Mouse (Mus musculus): Measurements from ENCODE around the gene Socs1. TPM values are rescaled to one million over a fixed set of nuclear protein-coding genes. Genes with fewer than 3 reads are reported as not detected.

Socs1 gene
- polyA plus RNA-seq, 1 experiment from 2014 or later: 4.2 TPM

- Histone ChIP-seq H3K4me3 (peak overlapping the region; percentile 78), H3K36me3 (replicated peaks) (no peaks in the 10 kb centered on the region), H3K27me3 (replicated peaks; ENCODE audit: low read depth, poor library complexity, severe bottlenecking) (peaks cover 27% of the 10 kb centered on the region), H3K4me1 (peaks cover 75% of the 10 kb centered on the region), H3K27ac (replicated peaks) (peak overlapping the region; percentile 93), H3K9me3 (no peaks in the 10 kb centered on the region)
- WGBS: 3% methylated on average over 81 of the region's 81 CpGs
- peak; percentile 71 for DNase-seq (ENCODE audit: low spot score)
These were observed 1.2 kb downstream of the Socs1 start for GRCm38 (mm10) chr16:10783883-10784792.

- no peak overlapping the region for H3K27ac ChIP-seq (replicated peaks)
- no peaks in the 10 kb centered on the region for H3K9me3 ChIP-seq
- peaks cover 27% of the 10 kb centered on the region for H3K27me3 ChIP-seq (replicated peaks; ENCODE audit: low read depth, poor library complexity, severe bottlenecking)
- peaks cover 69% of the 10 kb centered on the region for H3K4me1 ChIP-seq
- no peak for DNase-seq (ENCODE audit: low spot score)
- H3K4me3 ChIP-seq: peak overlapping the region; percentile 78; the same call in 1 of the 2 replicates
- WGBS: 68% methylated on average over 8 of the region's 8 CpGs
- no peaks in the 10 kb centered on the region for H3K36me3 ChIP-seq (replicated peaks)
These were observed 1.9 kb downstream of the Socs1 start for GRCm38 (mm10) chr16:10783451-10783850.

- WGBS: 48% methylated on average over 1 of the region's 1 CpGs
- no peak overlapping the region for H3K4me3 ChIP-seq
- H3K4me1 ChIP-seq: peaks cover 65% of the 10 kb centered on the region
These were observed 2.2 kb downstream of the Socs1 start for GRCm38 (mm10) chr16:10783152-10783434.

GRCm38 (mm10) chr16:10782377-10783151 is 2.8 kb downstream of the Socs1 start:
- Histone ChIP-seq H3K4me3 (no peak overlapping the region), H3K36me3 (replicated peaks) (no peaks in the 10 kb centered on the region), H3K27me3 (replicated peaks; ENCODE audit: low read depth, poor library complexity, severe bottlenecking) (peaks cover 27% of the 10 kb centered on the region), H3K27ac (replicated peaks) (peak overlapping the region; percentile 62), H3K9me3 (no peaks in the 10 kb centered on the region), H3K4me1 (peaks cover 64% of the 10 kb centered on the region)
- 44% methylated on average over 6 of the region's 6 CpGs for WGBS
- DNase-seq (ENCODE audit: low spot score): no peak

More at GRCm38 (mm10) chr16:10783152-10783434, 2.2 kb downstream of the Socs1 start:
- no peak overlapping the region for H3K27ac ChIP-seq (replicated peaks)
- no peaks in the 10 kb centered on the region for H3K9me3 ChIP-seq
- H3K27me3 ChIP-seq (replicated peaks; ENCODE audit: low read depth, poor library complexity, severe bottlenecking): peaks cover 27% of the 10 kb centered on the region
- no peaks in the 10 kb centered on the region for H3K36me3 ChIP-seq (replicated peaks)
- no peak for DNase-seq (ENCODE audit: low spot score)

GRCm38 (mm10) chr16:10781862-10782371 is 3.4 kb downstream of the Socs1 start:
- H3K9me3 ChIP-seq: no peaks in the 10 kb centered on the region
- 37% methylated on average over 9 of the region's 9 CpGs for WGBS
- H3K27me3 ChIP-seq (replicated peaks; ENCODE audit: low read depth, poor library complexity, severe bottlenecking): peaks cover 27% of the 10 kb centered on the region
- DNase-seq (ENCODE audit: low spot score): peak; percentile 55
- no peaks in the 10 kb centered on the region for H3K36me3 ChIP-seq (replicated peaks)
- H3K4me3 ChIP-seq: no peak overlapping the region
- peaks cover 62% of the 10 kb centered on the region for H3K4me1 ChIP-seq
- 0 out of 2 replicates have a peak overlapping the region, but pooled peaks have one; percentile 62 for H3K27ac ChIP-seq (replicated peaks)

- Histone ChIP-seq H3K4me1 (peaks cover 55% of the 10 kb centered on the region), H3K4me3 (no peak overlapping the region), H3K36me3 (replicated peaks) (no peaks in the 10 kb centered on the region), H3K9me3 (no peaks in the 10 kb centered on the region), H3K27ac (replicated peaks) (peak overlapping the region; percentile 19), H3K27me3 (replicated peaks; ENCODE audit: low read depth, poor library complexity, severe bottlenecking) (peaks cover 27% of the 10 kb centered on the region)
- WGBS: 81% methylated on average over 5 of the region's 5 CpGs
- no peak for DNase-seq (ENCODE audit: low spot score)
These were observed 4.7 kb downstream of the Socs1 start for GRCm38 (mm10) chr16:10780631-10781120.

GRCm38 (mm10) chr16:10777579-10778160 is 7.7 kb downstream of the Socs1 start:
- Histone ChIP-seq H3K27ac (replicated peaks) (no peak overlapping the region), H3K4me3 (no peak overlapping the region), H3K9me3 (no peaks in the 10 kb centered on the region), H3K36me3 (replicated peaks) (no peaks in the 10 kb centered on the region), H3K27me3 (replicated peaks; ENCODE audit: low read depth, poor library complexity, severe bottlenecking) (peaks cover 5% of the 10 kb centered on the region), H3K4me1 (peaks cover 29% of the 10 kb centered on the region)
- DNase-seq (ENCODE audit: low spot score): no peak
- 69% methylated on average over 5 of the region's 5 CpGs for WGBS

- Histone ChIP-seq H3K4me1 (peaks cover 15% of the 10 kb centered on the region), H3K9me3 (no peaks in the 10 kb centered on the region), H3K4me3 (no peak overlapping the region), H3K36me3 (replicated peaks) (no peaks in the 10 kb centered on the region), H3K27ac (replicated peaks) (no peak overlapping the region), H3K27me3 (replicated peaks; ENCODE audit: low read depth, poor library complexity, severe bottlenecking) (no peaks in the 10 kb centered on the region)
- WGBS: 61% methylated on average over 7 of the region's 7 CpGs
- DNase-seq (ENCODE audit: low spot score): no peak
These were observed 9.0 kb downstream of the Socs1 start for GRCm38 (mm10) chr16:10776322-10776721.

GRCm38 (mm10) chr16:10774726-10775125 is 10.6 kb downstream of the Socs1 start:
- Histone ChIP-seq H3K36me3 (replicated peaks) (no peaks in the 10 kb centered on the region), H3K27me3 (replicated peaks; ENCODE audit: low read depth, poor library complexity, severe bottlenecking) (0 out of 2 replicates have a peak, but pooled peaks cover under 1% of the 10 kb centered on the region), H3K9me3 (no peaks in the 10 kb centered on the region), H3K27ac (replicated peaks) (no peak overlapping the region), H3K4me3 (no peak overlapping the region), H3K4me1 (peaks cover 24% of the 10 kb centered on the region)
- no peak for DNase-seq (ENCODE audit: low spot score)
- 79% methylated on average over 4 of the region's 4 CpGs for WGBS

GRCm38 (mm10) chr16:10773543-10773942 is 11.8 kb downstream of the Socs1 start:
- peaks cover 30% of the 10 kb centered on the region for H3K4me1 ChIP-seq
- no peak overlapping the region for H3K4me3 ChIP-seq
- DNase-seq (ENCODE audit: low spot score): no peak
- no peaks in the 10 kb centered on the region for H3K9me3 ChIP-seq
- 84% methylated on average over 8 of the region's 8 CpGs for WGBS
- H3K27ac ChIP-seq (replicated peaks): no peak overlapping the region
- H3K27me3 ChIP-seq (replicated peaks; ENCODE audit: low read depth, poor library complexity, severe bottlenecking): 0 out of 2 replicates have a peak, but pooled peaks cover 7% of the 10 kb centered on the region
- no peaks in the 10 kb centered on the region for H3K36me3 ChIP-seq (replicated peaks)

GRCm38 (mm10) chr16:10771769-10772510 is 13.4 kb downstream of the Socs1 start:
- WGBS: 59% methylated on average over 19 of the region's 19 CpGs
- Histone ChIP-seq H3K27me3 (replicated peaks; ENCODE audit: low read depth, poor library complexity, severe bottlenecking) (0 out of 2 replicates have a peak, but pooled peaks cover 7% of the 10 kb centered on the region), H3K4me3 (no peak overlapping the region), H3K36me3 (replicated peaks) (no peaks in the 10 kb centered on the region), H3K27ac (replicated peaks) (no peak overlapping the region), H3K9me3 (no peaks in the 10 kb centered on the region), H3K4me1 (peaks cover 27% of the 10 kb centered on the region)
- no peak for DNase-seq (ENCODE audit: low spot score)
